Mouse (Mus musculus): ENCODE measurements at regions not wholly inside any gene's neighbourhood (a gene's known extent, or its start where the extent isn't known, plus 50 kb on each side); places are given as distances from the start of the nearest gene placed in this dataset.

DNA sequence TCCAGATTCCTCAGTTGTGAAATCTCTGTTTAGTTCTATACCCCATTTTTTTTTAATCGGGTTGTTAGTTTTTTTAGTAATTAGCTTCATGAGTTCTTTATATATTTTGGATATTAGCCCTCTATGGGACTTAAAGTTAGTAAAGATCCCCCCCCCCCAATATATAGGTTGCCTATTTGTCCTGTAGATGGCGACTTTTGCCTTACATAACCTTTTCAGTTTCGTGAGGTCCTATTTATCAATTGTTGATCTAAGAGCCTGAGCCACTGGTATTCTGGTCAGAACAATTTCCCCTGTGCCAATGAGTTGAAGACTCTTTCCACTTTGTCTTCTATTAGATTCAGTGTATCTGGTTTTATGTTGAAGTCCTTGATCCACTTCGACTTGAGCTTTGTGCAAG, 80.0 kb upstream of the Hpgds start:
- H3K27ac ChIP-seq (ENCODE audit: low read depth, low read length), result no peak overlapping the region
- 75% methylated on average over 4 of the region's 4 CpGs for WGBS
- H3K4me2 ChIP-seq (ENCODE audit: low read depth, low read length), result no peak overlapping the region
- H3K4me1 ChIP-seq (ENCODE audit: control insufficient read depth, insufficient read depth, low read length), result no peaks in the 10 kb centered on the region
- H3K9me3 ChIP-seq (ENCODE audit: control insufficient read depth, low read length), result no peaks in the 10 kb centered on the region
- no peak overlapping the region for H3K9ac ChIP-seq (replicated peaks; ENCODE audit: low read depth, low read length)
- H3K27me3 ChIP-seq (ENCODE audit: control insufficient read depth, insufficient read depth, low read length), result no peaks in the 10 kb centered on the region
- H3K36me3 ChIP-seq (ENCODE audit: control insufficient read depth, insufficient read depth, low read length), result no peaks in the 10 kb centered on the region
- ATAC-seq (ENCODE audit: low read depth), result no peak
- no peak overlapping the region for H3K4me3 ChIP-seq (ENCODE audit: low read depth, low read length)

DNA sequence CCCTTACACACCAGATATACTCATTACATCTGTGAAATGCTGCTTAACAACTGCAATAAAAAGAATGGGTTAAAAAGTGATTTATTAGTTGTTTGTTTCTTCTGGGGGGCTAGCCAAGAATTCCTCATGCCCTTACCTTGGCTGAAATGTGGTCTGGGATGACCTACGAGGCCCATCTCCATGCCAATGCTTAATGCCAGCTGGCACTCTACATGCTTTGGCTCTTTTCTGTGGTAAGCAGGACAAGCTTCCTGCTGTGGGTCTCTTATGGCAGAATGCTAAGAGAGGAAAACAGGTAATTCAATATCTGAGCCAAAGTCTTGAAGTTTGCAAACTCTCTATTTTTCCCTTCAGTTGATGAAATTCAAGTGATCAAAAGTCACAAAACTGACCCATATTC, 117.9 kb upstream of the Hpgds start:
- H3K27ac ChIP-seq (ENCODE audit: low read depth, low read length), result no peak overlapping the region
- H3K36me3 ChIP-seq (ENCODE audit: control insufficient read depth, insufficient read depth, low read length), result no peaks in the 10 kb centered on the region
- H3K9ac ChIP-seq (replicated peaks; ENCODE audit: low read depth, low read length), result no peak overlapping the region
- H3K4me2 ChIP-seq (ENCODE audit: low read depth, low read length), result no peak overlapping the region
- WGBS, result 74% methylated on average over 1 of the region's 1 CpGs
- H3K4me3 ChIP-seq (ENCODE audit: low read depth, low read length), result no peak overlapping the region
- no peaks in the 10 kb centered on the region for H3K9me3 ChIP-seq (ENCODE audit: control insufficient read depth, low read length)
- no peak for ATAC-seq (ENCODE audit: low read depth)
- H3K27me3 ChIP-seq (ENCODE audit: control insufficient read depth, insufficient read depth, low read length), result no peaks in the 10 kb centered on the region
- H3K4me1 ChIP-seq (ENCODE audit: control insufficient read depth, insufficient read depth, low read length), result no peaks in the 10 kb centered on the region

DNA sequence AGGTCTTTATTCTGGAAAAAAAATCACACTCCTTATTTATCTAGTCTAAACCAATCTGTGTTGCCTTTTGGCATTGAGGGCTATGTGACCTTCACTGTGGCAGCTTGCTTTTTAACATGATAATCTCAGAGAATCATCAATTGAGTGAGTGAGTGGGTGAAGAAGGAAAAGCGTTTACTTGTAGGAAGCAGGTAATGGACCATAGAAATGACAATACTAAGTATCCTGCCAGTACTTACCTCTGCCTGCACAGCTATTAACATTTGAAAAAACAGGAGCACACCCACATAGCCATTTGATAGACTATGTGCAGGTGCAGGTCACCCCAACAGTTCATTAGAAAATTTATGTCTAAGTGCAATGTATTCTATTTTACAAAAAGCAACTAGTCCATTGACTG, 110.2 kb upstream of the C130060K24Rik start:
- 78% methylated on average over 1 of the region's 1 CpGs for WGBS
- H3K4me1 ChIP-seq (ENCODE audit: control insufficient read depth, insufficient read depth, low read length), result no peaks in the 10 kb centered on the region
- H3K9ac ChIP-seq (replicated peaks; ENCODE audit: low read depth, low read length), result no peak overlapping the region
- no peak overlapping the region for H3K4me3 ChIP-seq (ENCODE audit: low read depth, low read length)
- H3K27ac ChIP-seq (ENCODE audit: low read depth, low read length), result no peak overlapping the region
- H3K36me3 ChIP-seq (ENCODE audit: control insufficient read depth, insufficient read depth, low read length), result no peaks in the 10 kb centered on the region
- no peak for ATAC-seq (ENCODE audit: low read depth)
- H3K9me3 ChIP-seq (ENCODE audit: control insufficient read depth, low read length), result no peaks in the 10 kb centered on the region
- no peak overlapping the region for H3K4me2 ChIP-seq (ENCODE audit: low read depth, low read length)
- no peaks in the 10 kb centered on the region for H3K27me3 ChIP-seq (ENCODE audit: control insufficient read depth, insufficient read depth, low read length)

DNA sequence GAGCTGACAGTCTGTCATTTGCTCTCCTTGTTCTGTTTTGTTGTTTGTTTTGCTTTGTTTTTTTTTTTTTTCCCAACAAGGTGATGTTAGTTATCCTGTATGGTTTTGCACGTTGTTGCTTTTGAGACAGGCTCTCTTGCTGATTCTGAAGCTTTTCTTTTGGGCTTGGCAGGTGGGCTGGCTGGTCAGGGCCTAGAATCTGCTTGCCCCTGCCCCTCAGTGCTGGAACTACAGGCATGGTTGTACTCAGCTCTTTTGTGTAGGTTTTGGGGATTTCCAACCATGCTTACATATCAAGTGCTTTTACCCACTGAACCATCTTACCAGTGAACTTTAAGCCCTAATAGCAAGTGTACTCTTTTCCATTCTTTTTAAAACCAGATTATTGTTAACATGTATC, 70.7 kb upstream of the C130060K24Rik start:
- Histone ChIP-seq H3K27me3 (ENCODE audit: control insufficient read depth, insufficient read depth, low read length) (no peaks in the 10 kb centered on the region), H3K9me3 (ENCODE audit: control insufficient read depth, low read length) (no peaks in the 10 kb centered on the region), H3K9ac (replicated peaks; ENCODE audit: low read depth, low read length) (no peak overlapping the region), H3K27ac (ENCODE audit: low read depth, low read length) (no peak overlapping the region), H3K4me1 (ENCODE audit: control insufficient read depth, insufficient read depth, low read length) (no peaks in the 10 kb centered on the region; the same call in 1 of the 2 replicates), H3K4me2 (ENCODE audit: low read depth, low read length) (no peak overlapping the region), H3K4me3 (ENCODE audit: low read depth, low read length) (no peak overlapping the region), H3K36me3 (ENCODE audit: control insufficient read depth, insufficient read depth, low read length) (no peaks in the 10 kb centered on the region)
- no peak for ATAC-seq (ENCODE audit: low read depth)
- 23% methylated on average over 1 of the region's 1 CpGs for WGBS

DNA sequence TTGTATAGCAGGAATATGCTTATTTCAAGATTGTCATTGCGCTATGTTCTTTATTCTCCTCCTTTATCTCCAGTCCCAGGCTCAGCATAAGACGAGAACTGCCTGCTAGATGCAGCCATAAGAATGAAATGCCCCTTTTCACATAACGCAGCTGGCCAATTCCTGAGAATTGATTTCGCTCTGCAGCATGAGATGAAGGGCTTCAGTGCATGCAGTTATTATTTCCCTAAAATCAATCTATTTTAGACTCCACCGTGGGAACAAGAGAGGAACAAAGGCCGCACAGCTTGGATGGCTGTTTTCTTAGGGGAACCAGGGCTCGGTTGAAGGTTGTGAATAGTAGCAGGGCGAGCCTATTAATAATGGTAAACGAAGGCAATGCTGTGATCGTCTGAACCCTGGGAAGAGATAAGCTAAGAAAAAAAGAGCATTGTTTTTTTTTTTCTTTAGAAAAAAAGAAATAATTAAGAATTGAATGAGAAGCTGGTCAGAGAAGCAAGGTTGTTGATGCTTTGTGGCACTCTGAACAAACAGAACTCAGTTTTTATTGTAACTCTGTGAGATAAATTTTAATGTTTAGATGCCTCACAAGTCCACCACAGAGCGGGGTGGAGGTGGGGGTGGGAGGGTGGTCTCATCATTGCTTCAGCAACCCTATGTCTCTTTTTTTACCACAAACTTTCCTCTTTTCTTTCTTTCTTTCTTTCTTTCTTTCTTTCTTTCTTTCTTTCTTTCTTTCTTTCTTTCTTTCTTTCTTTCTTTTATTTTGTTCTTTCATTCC, 69.9 kb upstream of the C130060K24Rik start:
- Histone ChIP-seq H3K4me1 (ENCODE audit: control insufficient read depth, insufficient read depth, low read length) (no peaks in the 10 kb centered on the region; the same call in 1 of the 2 replicates), H3K27me3 (ENCODE audit: control insufficient read depth, insufficient read depth, low read length) (no peaks in the 10 kb centered on the region), H3K9ac (replicated peaks; ENCODE audit: low read depth, low read length) (peak overlapping the region; percentile 39; the same call in 1 of the 2 replicates), H3K36me3 (ENCODE audit: control insufficient read depth, insufficient read depth, low read length) (no peaks in the 10 kb centered on the region), H3K4me2 (ENCODE audit: low read depth, low read length) (no peak overlapping the region), H3K4me3 (ENCODE audit: low read depth, low read length) (no peak overlapping the region), H3K9me3 (ENCODE audit: control insufficient read depth, low read length) (no peaks in the 10 kb centered on the region), H3K27ac (ENCODE audit: low read depth, low read length) (peak overlapping the region; percentile 39; the same call in 1 of the 2 replicates)
- peak; percentile 66; the same call in 1 of the 2 replicates for ATAC-seq (ENCODE audit: low read depth)
- WGBS, result 24% methylated on average over 11 of the region's 11 CpGs

DNA sequence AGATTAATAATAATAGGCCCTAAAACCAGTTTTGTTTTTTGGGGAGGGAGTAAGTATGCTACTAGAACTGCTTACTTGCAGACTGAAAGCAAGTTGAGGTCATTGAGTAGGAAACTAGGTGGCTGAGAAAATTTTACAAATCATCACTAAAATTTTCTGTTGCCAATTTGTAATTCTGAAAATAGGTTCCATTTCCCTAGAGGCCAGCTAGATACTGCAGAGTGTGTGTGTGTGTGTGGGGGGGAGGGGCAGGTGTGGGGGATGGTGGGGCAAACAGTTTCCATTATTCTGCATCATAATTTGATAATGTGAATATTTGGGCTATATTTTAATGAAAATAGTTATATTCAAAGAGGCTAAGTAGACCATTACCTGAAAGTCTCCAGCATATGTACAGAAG, 69.1 kb upstream of the C130060K24Rik start:
- Histone ChIP-seq H3K9me3 (ENCODE audit: control insufficient read depth, low read length) (no peaks in the 10 kb centered on the region), H3K9ac (replicated peaks; ENCODE audit: low read depth, low read length) (no peak overlapping the region), H3K36me3 (ENCODE audit: control insufficient read depth, insufficient read depth, low read length) (no peaks in the 10 kb centered on the region), H3K4me1 (ENCODE audit: control insufficient read depth, insufficient read depth, low read length) (no peaks in the 10 kb centered on the region; the same call in 1 of the 2 replicates), H3K4me3 (ENCODE audit: low read depth, low read length) (no peak overlapping the region), H3K4me2 (ENCODE audit: low read depth, low read length) (no peak overlapping the region), H3K27ac (ENCODE audit: low read depth, low read length) (no peak overlapping the region), H3K27me3 (ENCODE audit: control insufficient read depth, insufficient read depth, low read length) (no peaks in the 10 kb centered on the region)
- ATAC-seq (ENCODE audit: low read depth), result no peak

Data from neural tube, embryonic 14.5 days (tissue).